ENCODE assay signal across 11 mouse cellular contexts in genomic region chr3:24070424-24071168, GRCm38 (mm10).
DNase-seq lines count a peak whose midpoint lies in the region; ATAC-seq lines count a peak whose summit lies in the region.
"Had no signal": no experiment of that assay in that cellular context is flagged by ENCODE, and none has a peak within 500 bp of the region (broad histone marks: within the 10 kb centered on the region; RNA-seq: fewer than 3 reads in every experiment).

No protein-coding gene starts in this region.

- H3K4me3 ChIP-seq in heart, embryonic 16.5 days (ENCODE audit: low read length): no peak overlapping the region
- no peak overlapping the region for H3K4me3 ChIP-seq in midbrain, embryonic 13.5 days (replicated peaks)
- H3K4me3 ChIP-seq in midbrain, embryonic 16.5 days (ENCODE audit: low read depth, low read length): no peak overlapping the region
- no peak overlapping the region for H3K4me3 ChIP-seq in limb, embryonic 11.5 days (ENCODE audit: low read depth, low read length)
- H3K4me3 ChIP-seq: liver, embryonic 12.5 days had no signal

- H3K27me3 ChIP-seq in heart, embryonic 16.5 days (ENCODE audit: control insufficient read depth, insufficient read depth, low read length): no peaks in the 10 kb centered on the region
- H3K27me3 ChIP-seq in midbrain, embryonic 13.5 days: no peaks in the 10 kb centered on the region
- H3K27me3 ChIP-seq in midbrain, embryonic 16.5 days (ENCODE audit: control insufficient read depth, insufficient read depth, low read depth, low read length): no peaks in the 10 kb centered on the region
- H3K27me3 ChIP-seq in limb, embryonic 11.5 days (ENCODE audit: control insufficient read depth, insufficient read depth, low read length): no peaks in the 10 kb centered on the region
- H3K27me3 ChIP-seq: liver, embryonic 12.5 days had no signal

- 24% methylated on average over 4 of the region's 4 CpGs for WGBS in heart, embryonic 16.5 days
- WGBS in midbrain, embryonic 13.5 days: 79% methylated on average over 4 of the region's 4 CpGs
- 78% methylated on average over 4 of the region's 4 CpGs for WGBS in midbrain, embryonic 16.5 days
- WGBS in limb, embryonic 11.5 days: 21% methylated on average over 4 of the region's 4 CpGs

- H3K4me1 ChIP-seq in heart, embryonic 16.5 days (ENCODE audit: control insufficient read depth, insufficient read depth, low read length): peaks cover 9% of the 10 kb centered on the region
- H3K4me1 ChIP-seq in midbrain, embryonic 13.5 days (replicated peaks): 0 out of 2 replicates have a peak, but pooled peaks cover 2% of the 10 kb centered on the region
- no peaks in the 10 kb centered on the region for H3K4me1 ChIP-seq in midbrain, embryonic 16.5 days (ENCODE audit: control insufficient read depth, insufficient read depth, low read length)
- H3K4me1 ChIP-seq in limb, embryonic 11.5 days (ENCODE audit: control insufficient read depth, insufficient read depth, low read length): no peaks in the 10 kb centered on the region
- H3K4me1 ChIP-seq: liver, embryonic 12.5 days had no signal

- H3K9me3 ChIP-seq in heart, embryonic 16.5 days (replicated peaks; ENCODE audit: control insufficient read depth, low read length): no peaks in the 10 kb centered on the region
- no peaks in the 10 kb centered on the region for H3K9me3 ChIP-seq in midbrain, embryonic 13.5 days
- H3K9me3 ChIP-seq in midbrain, embryonic 16.5 days (replicated peaks; ENCODE audit: control insufficient read depth, low read length, poor library complexity, severe bottlenecking): no peaks in the 10 kb centered on the region
- no peaks in the 10 kb centered on the region for H3K9me3 ChIP-seq in limb, embryonic 11.5 days (ENCODE audit: control insufficient read depth, low read length)
- H3K9me3 ChIP-seq: liver, embryonic 12.5 days had no signal

- DNase-seq in heart, postnatal 4 days: no peak
- DNase-seq in limb, embryonic 11.5 days (ENCODE audit: low spot score): peak; percentile 28
- DNase-seq in skeletal muscle tissue, adult 2 months (ENCODE audit: low read depth, low spot score): peak; percentile 2
- DNase-seq in cerebellum, adult 8-10 months: no peak
- DNase-seq in thymus, postnatal 0 days (ENCODE audit: low spot score): no peak
- DNase-seq: thymus, postnatal 36 days had no signal

- peak; percentile 68; the same call in 1 of the 2 replicates for ATAC-seq in heart, embryonic 16.5 days (replicated peaks; ENCODE audit: extremely low read depth, insufficient read depth, low FRiP score)
- no peak for ATAC-seq in midbrain, embryonic 13.5 days
- ATAC-seq in midbrain, embryonic 16.5 days: no peak
- ATAC-seq in limb, embryonic 11.5 days (ENCODE audit: insufficient number of reproducible peaks, low FRiP score, low TSS enrichment, low read depth): peak; percentile 77; the same call in 1 of the 2 replicates
- ATAC-seq: liver, embryonic 12.5 days had no signal

- no peaks in the 10 kb centered on the region for H3K36me3 ChIP-seq in heart, embryonic 16.5 days (ENCODE audit: control insufficient read depth, insufficient read depth)
- no peaks in the 10 kb centered on the region for H3K36me3 ChIP-seq in midbrain, embryonic 13.5 days
- no peaks in the 10 kb centered on the region for H3K36me3 ChIP-seq in midbrain, embryonic 16.5 days (ENCODE audit: control insufficient read depth, insufficient read depth, low read length)
- no peaks in the 10 kb centered on the region for H3K36me3 ChIP-seq in limb, embryonic 11.5 days (ENCODE audit: control insufficient read depth, insufficient read depth, low read length)
- H3K36me3 ChIP-seq: liver, embryonic 12.5 days had no signal

- peak overlapping the region; percentile 15; the same call in 1 of the 2 replicates for H3K4me2 ChIP-seq in heart, embryonic 16.5 days (ENCODE audit: low read depth, low read length)
- no peak overlapping the region for H3K4me2 ChIP-seq in midbrain, embryonic 13.5 days (replicated peaks)
- no peak overlapping the region for H3K4me2 ChIP-seq in midbrain, embryonic 16.5 days (ENCODE audit: low read length)
- H3K4me2 ChIP-seq in limb, embryonic 11.5 days (ENCODE audit: low read depth, severe bottlenecking): no peak overlapping the region
- H3K4me2 ChIP-seq: liver, embryonic 12.5 days; midbrain, embryonic 11.5 days had no signal

- peak overlapping the region; percentile 71 for H3K27ac ChIP-seq in heart, embryonic 16.5 days (ENCODE audit: low read length)
- peak overlapping the region; percentile 36; the same call in 1 of the 2 replicates for H3K27ac ChIP-seq in midbrain, embryonic 13.5 days
- H3K27ac ChIP-seq in midbrain, embryonic 16.5 days (ENCODE audit: low read length): no peak overlapping the region
- H3K27ac ChIP-seq in limb, embryonic 11.5 days (replicated peaks; ENCODE audit: low read depth, low read length): no peak overlapping the region
- H3K27ac ChIP-seq: liver, embryonic 12.5 days had no signal

- H3K9ac ChIP-seq in heart, embryonic 16.5 days (ENCODE audit: low read length): no peak overlapping the region
- H3K9ac ChIP-seq in midbrain, embryonic 13.5 days (replicated peaks): no peak overlapping the region
- H3K9ac ChIP-seq in midbrain, embryonic 16.5 days (ENCODE audit: low read depth, low read length): no peak overlapping the region
- no peak overlapping the region for H3K9ac ChIP-seq in limb, embryonic 11.5 days (ENCODE audit: low read length)
- H3K9ac ChIP-seq: liver, embryonic 12.5 days had no signal

Comparison
In these comparisons a context has a peak if more than half of its experiments do, and no peak if none do; other contexts are left out.
1. H3K27ac ChIP-seq: peak in heart, embryonic 16.5 days (single experiment) and midbrain, embryonic 13.5 days (single experiment); none in midbrain, embryonic 16.5 days (single experiment) and limb, embryonic 11.5 days (single experiment).
2. ATAC-seq: peak in heart, embryonic 16.5 days (single experiment) and limb, embryonic 11.5 days (single experiment); none in midbrain, embryonic 13.5 days (single experiment) and midbrain, embryonic 16.5 days (single experiment).
3. DNase-seq: peak in limb, embryonic 11.5 days (single experiment) and skeletal muscle tissue, adult 2 months (single experiment); none in heart, postnatal 4 days (single experiment), cerebellum, adult 8-10 months (single experiment) and thymus, postnatal 0 days (single experiment).